Mouse (Mus musculus): Measurements from ENCODE around the gene Dnm3.

DNA sequence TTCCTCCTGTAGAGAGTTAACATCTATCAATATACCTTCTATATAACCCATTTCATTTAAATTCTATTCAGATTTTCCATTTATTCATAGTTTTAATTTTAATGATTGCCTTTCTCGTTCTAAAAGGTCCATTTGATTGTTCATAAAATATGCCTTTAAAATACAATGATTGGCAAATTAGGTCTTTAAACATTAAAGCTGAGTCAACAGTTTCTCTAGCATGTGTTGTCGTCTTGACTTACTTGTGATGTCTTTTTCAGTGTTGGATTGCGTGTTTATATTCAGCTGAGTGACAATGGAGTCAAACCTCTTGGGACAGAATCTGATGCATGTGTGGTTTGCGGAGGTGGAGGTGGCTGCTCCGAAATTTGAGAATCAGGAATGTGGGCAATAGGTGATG is 435.4 kb downstream of the Dnm3 start:
- TF ChIP-seq CTCF (IDR thresholded peaks at IDR 0.05; ENCODE audit: insufficient read depth, low read depth, low read length), result no peak
- no peak for TF ChIP-seq POLR2A (IDR thresholded peaks at IDR 0.05; ENCODE audit: insufficient read depth, low read depth, low read length)

Data from olfactory bulb, adult 2 months (tissue).